Mouse (Mus musculus) macrophage (primary cell): ENCODE results near the gene Xkr7. TPM values are rescaled to one million over a fixed set of nuclear protein-coding genes. Genes with fewer than 3 reads are reported as not detected.

Experiments
- polyA plus RNA-seq: library from polyadenylated mRNA; stranded (reverse); fragments of 250-400 nt; gene quantifications from 3 replicates; pipeline ENCODE4 v1.2.4, GENCODE M21; 2018; ENCODE audit warnings: inconsistent platforms

Gene Xkr7
- polyA plus RNA-seq, 1 experiment from 2014 or later: not detected

Other genes starting within 250 kb of the Xkr7 start
- 38.6 to 159 TPM (median 48.4 TPM) in 3 replicates for gene Bcl2l1, start 200.1 kb upstream of the Xkr7 start, polyA plus RNA-seq
- gene Tpx2, start 183.9 kb upstream of the Xkr7 start, polyA plus RNA-seq: 3.4 to 14.0 TPM (median 11.8 TPM) in 3 replicates
- not detected in 3 replicates for gene Mylk2, start 120.5 kb upstream of the Xkr7 start, polyA plus RNA-seq
- not detected in 3 replicates for gene Foxs1, start 98.6 kb upstream of the Xkr7 start, polyA plus RNA-seq
- not detected in 3 replicates for gene Dusp15, start 80.2 kb upstream of the Xkr7 start, polyA plus RNA-seq
- gene Ttll9, start 69.4 kb upstream of the Xkr7 start, polyA plus RNA-seq: not detected in 3 replicates
- 63.1 to 112 TPM (median 75.8 TPM) in 3 replicates for gene Pdrg1, start 16.4 kb upstream of the Xkr7 start, polyA plus RNA-seq
- not detected in 3 replicates for gene Ccm2l, start 34.1 kb downstream of the Xkr7 start, polyA plus RNA-seq
- gene Hck, start 76.6 kb downstream of the Xkr7 start, polyA plus RNA-seq: 79.1 to 116 TPM (median 113 TPM) in 3 replicates
- 93.5 to 244 TPM (median 125 TPM) in 3 replicates for gene Tm9sf4, start 129.5 kb downstream of the Xkr7 start, polyA plus RNA-seq
- 3.4 to 5.4 TPM (median 4.4 TPM) in 3 replicates for gene Tspyl3, start 193.6 kb downstream of the Xkr7 start, polyA plus RNA-seq
- gene Plagl2, start 209.6 kb downstream of the Xkr7 start, polyA plus RNA-seq: 26.7 to 29.5 TPM (median 28.6 TPM) in 3 replicates
- 10.7 to 19.5 TPM (median 16.7 TPM) in 3 replicates for gene Pofut1, start 209.7 kb downstream of the Xkr7 start, polyA plus RNA-seq